ENCODE assay signal across 8 mouse cellular contexts in genomic region chr10:110919531-110920343, GRCm38 (mm10). TPM values are rescaled to one million over a fixed set of nuclear protein-coding genes. Genes with fewer than 3 reads are reported as not detected.
DNase-seq lines count a peak whose midpoint lies in the region; ATAC-seq and TF ChIP-seq lines count a peak whose summit lies in the region.

Gene Csrp2, plus strand, starts transcription at chr10:110919789.

- H3K4me2 ChIP-seq in heart, embryonic 13.5 days: peak within 1 kb of the TSS; percentile 77
- H3K4me2 ChIP-seq in kidney, postnatal 0 days (ENCODE audit: low read length): peak within 1 kb of the TSS; percentile 90
- H3K4me2 ChIP-seq in liver, embryonic 15.5 days: peak within 1 kb of the TSS; percentile 84
- peak within 1 kb of the TSS; percentile 84 for H3K4me2 ChIP-seq in neural tube, embryonic 11.5 days (ENCODE audit: low read depth)

- ATAC-seq in erythroid progenitor cell, adult 5-6 weeks (replicated peaks; ENCODE audit: low FRiP score, poor library complexity, severe bottlenecking): peak; percentile 81
- ATAC-seq in heart, embryonic 13.5 days (ENCODE audit: extremely low read depth, insufficient number of reproducible peaks, low FRiP score, low TSS enrichment): peak; percentile 92
- peak; percentile 92 for ATAC-seq in kidney, postnatal 0 days (replicated peaks; ENCODE audit: low FRiP score, low read depth)
- ATAC-seq in liver, embryonic 15.5 days (ENCODE audit: insufficient read depth): peak; percentile 89
- peak; percentile 96 for ATAC-seq in neural tube, embryonic 11.5 days (ENCODE audit: insufficient read depth, low FRiP score, low TSS enrichment)

- H3K27ac ChIP-seq in brown adipose tissue, adult 24 weeks (replicated peaks; ENCODE audit: low read depth, low read length): peak within 1 kb of the TSS; percentile 74
- H3K27ac ChIP-seq in heart, embryonic 13.5 days (replicated peaks): peak within 1 kb of the TSS; percentile 99
- H3K27ac ChIP-seq in kidney, postnatal 0 days: peak within 1 kb of the TSS; percentile 96
- H3K27ac ChIP-seq in liver, embryonic 15.5 days (replicated peaks): peak within 1 kb of the TSS; percentile 65; the same call in 1 of the 2 replicates
- H3K27ac ChIP-seq in neural tube, embryonic 11.5 days (ENCODE audit: low read depth, low read length): peak within 1 kb of the TSS; percentile 91

- peak within 1 kb of the TSS; percentile 89 for H3K4me3 ChIP-seq in brown adipose tissue, adult 24 weeks (ENCODE audit: insufficient read depth, low read depth, low read length)
- H3K4me3 ChIP-seq in heart, embryonic 13.5 days: peak within 1 kb of the TSS; percentile 69
- peak within 1 kb of the TSS; percentile 68 for H3K4me3 ChIP-seq in kidney, postnatal 0 days (replicated peaks; ENCODE audit: low read depth, low read length)
- peak within 1 kb of the TSS; percentile 58 for H3K4me3 ChIP-seq in liver, embryonic 15.5 days (replicated peaks)
- H3K4me3 ChIP-seq in neural tube, embryonic 11.5 days (ENCODE audit: low read depth, low read length): peak within 1 kb of the TSS; percentile 69

- peaks cover 4% of the 10 kb centered on the region; the same call in 1 of the 2 replicates for H3K36me3 ChIP-seq in heart, embryonic 13.5 days
- no peaks in the 10 kb centered on the region for H3K36me3 ChIP-seq in kidney, postnatal 0 days (ENCODE audit: insufficient read depth, low read length)
- no peaks in the 10 kb centered on the region for H3K36me3 ChIP-seq in liver, embryonic 15.5 days (replicated peaks)
- H3K36me3 ChIP-seq in neural tube, embryonic 11.5 days (ENCODE audit: control insufficient read depth, insufficient read depth, low read length): no peaks in the 10 kb centered on the region

- DNase-seq in CD8-positive naive resting alpha-beta T cell, adult 2 months (ENCODE audit: low read depth in 2 of 2, low spot score in 2 of 2): peak; percentile 19 to 36
- DNase-seq in kidney, postnatal 0 days (ENCODE audit: low spot score): peak; percentile 98
- peak; percentile 95 for DNase-seq in neural tube, embryonic 11.5 days (ENCODE audit: low spot score)
- DNase-seq in telencephalon, adult 2 months (ENCODE audit: low read depth, low spot score): peak; percentile 28

- WGBS in heart, embryonic 13.5 days: 2% methylated on average over 67 of the region's 67 CpGs
- under 1% methylated on average over 62 of the region's 67 CpGs for WGBS in kidney, postnatal 0 days
- under 1% methylated on average over 67 of the region's 67 CpGs for WGBS in liver, embryonic 15.5 days (ENCODE audit: insufficient replicate concordance)
- under 1% methylated on average over 67 of the region's 67 CpGs for WGBS in neural tube, embryonic 11.5 days

- no peaks in the 10 kb centered on the region for H3K27me3 ChIP-seq in heart, embryonic 13.5 days (replicated peaks)
- no peaks in the 10 kb centered on the region for H3K27me3 ChIP-seq in kidney, postnatal 0 days (ENCODE audit: insufficient read depth, low read length)
- H3K27me3 ChIP-seq in liver, embryonic 15.5 days: peaks cover 38% of the 10 kb centered on the region
- no peaks in the 10 kb centered on the region for H3K27me3 ChIP-seq in neural tube, embryonic 11.5 days (ENCODE audit: control insufficient read depth, insufficient read depth, low read length)

- peak within 1 kb of the TSS; percentile 96 for H3K9ac ChIP-seq in heart, embryonic 13.5 days
- peak within 1 kb of the TSS; percentile 88 for H3K9ac ChIP-seq in kidney, postnatal 0 days (ENCODE audit: low read depth, low read length)
- peak within 1 kb of the TSS; percentile 50 for H3K9ac ChIP-seq in liver, embryonic 15.5 days
- peak within 1 kb of the TSS; percentile 83 for H3K9ac ChIP-seq in neural tube, embryonic 11.5 days (ENCODE audit: low read length)

- no peaks in the 10 kb centered on the region for H3K9me3 ChIP-seq in heart, embryonic 13.5 days
- no peaks in the 10 kb centered on the region for H3K9me3 ChIP-seq in kidney, postnatal 0 days (replicated peaks; ENCODE audit: low read length)
- H3K9me3 ChIP-seq in liver, embryonic 15.5 days (replicated peaks): no peaks in the 10 kb centered on the region
- no peaks in the 10 kb centered on the region for H3K9me3 ChIP-seq in neural tube, embryonic 11.5 days (ENCODE audit: control insufficient read depth, low read length)

- H3K4me1 ChIP-seq in brown adipose tissue, adult 24 weeks (ENCODE audit: control insufficient read depth, insufficient read depth, insufficient read length, low read length): peaks cover 8% of the 10 kb centered on the region; the same call in 1 of the 2 replicates
- peaks cover 50% of the 10 kb centered on the region for H3K4me1 ChIP-seq in heart, embryonic 13.5 days
- H3K4me1 ChIP-seq in kidney, postnatal 0 days (replicated peaks; ENCODE audit: insufficient read depth, low read length): peaks cover 18% of the 10 kb centered on the region
- H3K4me1 ChIP-seq in liver, embryonic 15.5 days (replicated peaks): peaks cover 25% of the 10 kb centered on the region
- peaks cover 8% of the 10 kb centered on the region for H3K4me1 ChIP-seq in neural tube, embryonic 11.5 days (ENCODE audit: control insufficient read depth, insufficient read depth, low read length)

- no peak for TF ChIP-seq CTCF in kidney, postnatal 0 days (IDR thresholded peaks at IDR 0.05; ENCODE audit: low read depth)

RNA-seq across cellular contexts. Expression of gene Csrp2, which starts in this region (rescaled TPM):
- 83.0 and 104 TPM in 2 replicates for polyA plus RNA-seq in brown adipose tissue, adult 24 weeks (2012; ENCODE audit: insufficient read depth, insufficient read length, missing spikeins)
- total RNA-seq in erythroid progenitor cell, adult 5-6 weeks (2015; ENCODE audit: low replicate concordance): 18.7 TPM in 1 of 2 replicates, not detected in the other
- total RNA-seq in erythroid progenitor cell, adult 5-6 weeks (2017; ENCODE audit: low replicate concordance): 2.1 and 11.6 TPM in 2 replicates
- polyA plus RNA-seq in heart, embryonic 13.5 days (2015; fragmentation: Nextera tagmentation; extraction: Ambion mirVana): 377 and 414 TPM in 2 replicates
- 206 and 218 TPM in 2 replicates for polyA plus RNA-seq in kidney, postnatal 0 days (2015; fragmentation: Nextera tagmentation; extraction: Ambion mirVana)
- polyA plus RNA-seq in liver, embryonic 15.5 days (2015; fragmentation: Nextera tagmentation; extraction: Ambion mirVana): 15.4 and 15.7 TPM in 2 replicates
- 152 and 165 TPM in 2 replicates for polyA plus RNA-seq in neural tube, embryonic 11.5 days (2014; fragmentation: Nextera tagmentation; extraction: Ambion mirVana)

Comparison
In these comparisons a context has a peak if more than half of its experiments do, and no peak if none do; other contexts are left out.
1. Peak in every context shown above with its lines: DNase-seq, ATAC-seq, H3K4me3 ChIP-seq and H3K27ac ChIP-seq.
2. DNase-seq: peak in every context shown above with its lines; median percentile 98 in kidney, postnatal 0 days; 95 in neural tube, embryonic 11.5 days; 28 in telencephalon, adult 2 months; 28 in CD8-positive naive resting alpha-beta T cell, adult 2 months.